Comparison of ENCODE assay signal across 8 mouse cellular contexts in genomic region chr8:11035628-11036416, GRCm38 (mm10). TPM values are rescaled to one million over a fixed set of nuclear protein-coding genes. Genes with fewer than 3 reads are reported as not detected.
DNase-seq lines count a peak whose midpoint lies in the region; ATAC-seq lines count a peak whose summit lies in the region.
"Had no signal": no experiment of that assay in that cellular context is flagged by ENCODE, and none has a peak within 500 bp of the region (broad histone marks: within the 10 kb centered on the region; RNA-seq: fewer than 3 reads in every experiment).

No protein-coding gene starts in this region.

- H3K9ac ChIP-seq in neural tube, embryonic 11.5 days (ENCODE audit: low read length) = no peak overlapping the region

- 0 out of 2 replicates have a peak overlapping the region, but pooled peaks have one; percentile 20 for H3K27ac ChIP-seq in neural tube, embryonic 11.5 days (ENCODE audit: low read depth, low read length)
- H3K27ac ChIP-seq in hindbrain, embryonic 10.5 days = peak overlapping the region; percentile 31; the same call in 1 of the 2 replicates
- H3K27ac ChIP-seq: layer of hippocampus, adult 2 months had no signal

- no peaks in the 10 kb centered on the region for H3K36me3 ChIP-seq in neural tube, embryonic 11.5 days (ENCODE audit: control insufficient read depth, insufficient read depth, low read length)
- H3K36me3 ChIP-seq in hindbrain, embryonic 10.5 days = no peaks in the 10 kb centered on the region

- H3K4me3 ChIP-seq in neural tube, embryonic 11.5 days (ENCODE audit: low read depth, low read length) = no peak overlapping the region
- peak overlapping the region; percentile 29 for H3K4me3 ChIP-seq in hindbrain, embryonic 10.5 days
- H3K4me3 ChIP-seq: layer of hippocampus, adult 2 months had no signal

- peak; percentile 45 for DNase-seq in neural tube, embryonic 11.5 days (ENCODE audit: low spot score)
- no peak for DNase-seq in neural tube, embryonic 10.5 days (ENCODE audit: extremely low spot score, low spot score)
- DNase-seq in hindbrain, embryonic 10.5 days (ENCODE audit: low spot score) = peak; percentile 6
- peak; percentile 26 to 46 for DNase-seq in kidney, postnatal 4 days
- no peak for DNase-seq in frontal cortex, postnatal 36 days (ENCODE audit: low spot score in 2 of 2)
- DNase-seq in frontal cortex, postnatal 14 days (ENCODE audit: low spot score in 2 of 2) = no peak
- DNase-seq in right cerebral cortex, postnatal 36 days (ENCODE audit: low spot score in 2 of 2) = no peak

- H3K27me3 ChIP-seq in neural tube, embryonic 11.5 days (ENCODE audit: control insufficient read depth, insufficient read depth, low read length) = no peaks in the 10 kb centered on the region
- H3K27me3 ChIP-seq in hindbrain, embryonic 10.5 days (ENCODE audit: insufficient read depth, poor library complexity, severe bottlenecking) = no peaks in the 10 kb centered on the region

- peak; percentile 85 for ATAC-seq in neural tube, embryonic 11.5 days (ENCODE audit: insufficient read depth, low FRiP score, low TSS enrichment)

- H3K4me2 ChIP-seq in neural tube, embryonic 11.5 days (ENCODE audit: low read depth) = peak overlapping the region; percentile 24; the same call in 1 of the 2 replicates

- H3K9me3 ChIP-seq in neural tube, embryonic 11.5 days (ENCODE audit: control insufficient read depth, low read length) = no peaks in the 10 kb centered on the region
- peaks cover 5% of the 10 kb centered on the region; the same call in 1 of the 2 replicates for H3K9me3 ChIP-seq in hindbrain, embryonic 10.5 days

- peaks cover 6% of the 10 kb centered on the region; the same call in 1 of the 2 replicates for H3K4me1 ChIP-seq in neural tube, embryonic 11.5 days (ENCODE audit: control insufficient read depth, insufficient read depth, low read length)
- H3K4me1 ChIP-seq in hindbrain, embryonic 10.5 days (replicated peaks) = peaks cover 12% of the 10 kb centered on the region

- WGBS in neural tube, embryonic 11.5 days = 19% methylated on average over 19 of the region's 19 CpGs
- 29% methylated on average over 19 of the region's 19 CpGs for WGBS in hindbrain, embryonic 10.5 days

RNA-seq across cellular contexts. Expression of gene Irs2, which starts 27.6 kb away (rescaled TPM):
- polyA plus RNA-seq in neural tube, embryonic 11.5 days (2014; fragmentation: Nextera tagmentation; extraction: Ambion mirVana) = 6.3 and 6.9 TPM in 2 replicates
- 4.9 and 6.0 TPM in 2 replicates for polyA plus RNA-seq in hindbrain, embryonic 10.5 days (2016; fragmentation: Nextera tagmentation; extraction: Ambion mirVana)

Comparison
In these comparisons a context has a peak if more than half of its experiments do, and no peak if none do; other contexts are left out.
1. DNase-seq: peak in neural tube, embryonic 11.5 days (single experiment), hindbrain, embryonic 10.5 days (single experiment) and kidney, postnatal 4 days (2 of 2); none in neural tube, embryonic 10.5 days (single experiment), frontal cortex, postnatal 36 days (0 of 2), frontal cortex, postnatal 14 days (0 of 2) and right cerebral cortex, postnatal 36 days (0 of 2).